Comparison of ENCODE assay signal across 8 mouse cellular contexts in the genomic region with DNA sequence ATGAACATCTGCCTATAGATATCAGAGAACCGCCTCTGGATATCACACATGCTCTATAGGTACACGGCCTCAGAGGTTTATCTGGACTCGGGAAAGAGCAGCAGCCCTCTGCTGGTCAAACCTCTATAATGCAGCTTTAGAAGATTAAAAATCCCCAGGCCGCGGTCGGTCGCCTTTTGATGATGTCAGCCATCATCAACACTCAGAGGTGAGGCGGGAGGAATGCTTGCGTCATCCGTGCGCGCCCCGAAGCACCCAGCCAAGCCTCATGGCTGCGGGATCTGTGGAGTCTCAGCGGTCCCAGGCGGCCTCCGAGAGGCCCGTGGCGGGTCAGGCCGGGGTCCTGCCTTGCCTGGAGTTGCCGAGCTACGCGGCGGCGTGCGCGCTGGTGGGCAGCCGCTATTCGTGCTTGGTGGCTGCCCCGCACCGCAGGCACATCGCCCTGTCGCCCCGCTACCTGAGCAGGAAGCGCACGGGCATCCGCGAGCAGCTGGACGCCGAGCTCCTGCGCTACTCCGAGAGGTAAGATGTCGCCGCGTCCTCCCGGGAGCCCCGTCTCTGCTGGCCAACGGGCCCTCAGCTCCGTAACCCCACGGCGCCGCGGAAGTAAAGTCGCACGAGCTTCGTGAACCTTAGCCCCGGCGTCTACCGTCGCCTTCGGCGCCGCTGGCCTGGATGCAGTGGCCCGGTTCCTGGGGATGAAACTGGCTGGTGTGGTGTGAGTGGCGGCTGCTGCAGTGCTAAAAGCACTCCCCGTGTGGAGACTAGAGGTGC. TPM values are rescaled to one million over a fixed set of nuclear protein-coding genes. Genes with fewer than 3 reads are reported as not detected.
DNase-seq lines count a peak whose midpoint lies in the region; ATAC-seq and TF ChIP-seq lines count a peak whose summit lies in the region.

A gene (plus strand): TSS at position 249 of the 774 bp plus-strand sequence.

- WGBS in bone marrow, adult 2 months = under 1% methylated on average over 66 of the region's 66 CpGs
- under 1% methylated on average over 66 of the region's 66 CpGs for WGBS in embryonic facial prominence, embryonic 15.5 days
- WGBS in limb, embryonic 14.5 days = under 1% methylated on average over 59 of the region's 66 CpGs
- under 1% methylated on average over 65 of the region's 66 CpGs for WGBS in midbrain, postnatal 0 days

- peak; percentile 73; the same call in 1 of the 2 replicates for TF ChIP-seq POLR2A in bone marrow, adult 2 months (IDR thresholded peaks at IDR 0.05; ENCODE audit: borderline replicate concordance, control insufficient read depth, low read depth, low read length)
- TF ChIP-seq POLR2A in limb, embryonic 14.5 days (IDR thresholded peaks at IDR 0.05; ENCODE audit: borderline replicate concordance, extremely low read depth, insufficient read depth, insufficient read length) = peak; percentile 56; the same call in 1 of the 2 replicates

- no peaks in the 10 kb centered on the region; the same call in 1 of the 2 replicates for H3K27me3 ChIP-seq in embryonic facial prominence, embryonic 15.5 days
- H3K27me3 ChIP-seq in limb, embryonic 14.5 days (ENCODE audit: control insufficient read depth, insufficient read depth, low read length) = no peaks in the 10 kb centered on the region
- H3K27me3 ChIP-seq in midbrain, postnatal 0 days (ENCODE audit: insufficient read depth, low read length) = peaks cover 6% of the 10 kb centered on the region; the same call in 1 of the 2 replicates

- TF ChIP-seq CTCF in bone marrow, adult 2 months (IDR thresholded peaks at IDR 0.05; ENCODE audit: control insufficient read depth, insufficient read depth, low read length) = peak; percentile 54
- TF ChIP-seq CTCF in midbrain, postnatal 0 days (IDR thresholded peaks at IDR 0.05) = peak; percentile 92

- ATAC-seq in embryonic facial prominence, embryonic 15.5 days (ENCODE audit: insufficient number of reproducible peaks, low FRiP score, low TSS enrichment, low read depth) = peak; percentile 92
- ATAC-seq in limb, embryonic 14.5 days (ENCODE audit: low FRiP score, low read depth) = peak; percentile 96
- peak; percentile 95 for ATAC-seq in midbrain, postnatal 0 days (ENCODE audit: low FRiP score)

- no peaks in the 10 kb centered on the region for H3K9me3 ChIP-seq in embryonic facial prominence, embryonic 15.5 days (replicated peaks)
- H3K9me3 ChIP-seq in limb, embryonic 14.5 days (ENCODE audit: control insufficient read depth, low read length) = no peaks in the 10 kb centered on the region
- H3K9me3 ChIP-seq in midbrain, postnatal 0 days (ENCODE audit: low read length) = no peaks in the 10 kb centered on the region

- no peaks in the 10 kb centered on the region for H3K36me3 ChIP-seq in embryonic facial prominence, embryonic 15.5 days
- H3K36me3 ChIP-seq in limb, embryonic 14.5 days (ENCODE audit: control insufficient read depth, insufficient read depth, low read length) = no peaks in the 10 kb centered on the region
- H3K36me3 ChIP-seq in midbrain, postnatal 0 days (ENCODE audit: insufficient read depth, low read length) = no peaks in the 10 kb centered on the region

- H3K27ac ChIP-seq in bone marrow, adult 2 months (ENCODE audit: control insufficient read depth, insufficient read depth, low read depth, low read length, poor library complexity) = peak within 1 kb of the TSS; percentile 58
- peak within 1 kb of the TSS; percentile 71 for H3K27ac ChIP-seq in embryonic facial prominence, embryonic 15.5 days (replicated peaks)
- peak within 1 kb of the TSS; percentile 73 for H3K27ac ChIP-seq in limb, embryonic 14.5 days (replicated peaks; ENCODE audit: low read depth, low read length)
- peak within 1 kb of the TSS; percentile 77 for H3K27ac ChIP-seq in midbrain, postnatal 0 days (ENCODE audit: low read depth, low read length)

- H3K4me2 ChIP-seq in embryonic facial prominence, embryonic 15.5 days (replicated peaks) = peak within 1 kb of the TSS; percentile 56
- H3K4me2 ChIP-seq in limb, embryonic 14.5 days (replicated peaks; ENCODE audit: low read depth, low read length, severe bottlenecking) = peak within 1 kb of the TSS; percentile 71
- peak within 1 kb of the TSS; percentile 61 for H3K4me2 ChIP-seq in midbrain, postnatal 0 days (ENCODE audit: low read depth, low read length, poor library complexity, severe bottlenecking)

- peak within 1 kb of the TSS; percentile 68 for H3K4me3 ChIP-seq in bone marrow, adult 2 months (replicated peaks; ENCODE audit: control insufficient read depth, low read depth, low read length)
- H3K4me3 ChIP-seq in embryonic facial prominence, embryonic 15.5 days (replicated peaks) = peak within 1 kb of the TSS; percentile 99
- H3K4me3 ChIP-seq in limb, embryonic 14.5 days (replicated peaks; ENCODE audit: low read length) = peak within 1 kb of the TSS; percentile 96
- H3K4me3 ChIP-seq in midbrain, postnatal 0 days (ENCODE audit: low read depth, low read length) = peak within 1 kb of the TSS; percentile 99

- H3K9ac ChIP-seq in embryonic facial prominence, embryonic 15.5 days = peak within 1 kb of the TSS; percentile 87
- H3K9ac ChIP-seq in limb, embryonic 14.5 days (ENCODE audit: low read depth, low read length, severe bottlenecking) = peak within 1 kb of the TSS; percentile 89
- H3K9ac ChIP-seq in midbrain, postnatal 0 days (replicated peaks; ENCODE audit: low read length, poor library complexity, severe bottlenecking) = peak within 1 kb of the TSS; percentile 88

- peak; percentile 97 for DNase-seq in 416B (ENCODE audit: low read depth)
- DNase-seq in heart, adult 8-10 months (ENCODE audit: low spot score) = peak; percentile 97
- DNase-seq in kidney, adult 9 months = peak; percentile 99
- peak; percentile 98 for DNase-seq in limb, embryonic 14.5 days (ENCODE audit: low spot score)
- DNase-seq in midbrain, postnatal 0 days (ENCODE audit: low spot score) = peak; percentile 98
- peak; percentile 91 to 97 for DNase-seq in spleen, postnatal 14 days (ENCODE audit: low spot score in 2 of 2)

- no peaks in the 10 kb centered on the region; the same call in 1 of the 2 replicates for H3K4me1 ChIP-seq in bone marrow, adult 2 months (ENCODE audit: control insufficient read depth, insufficient read depth, low read length)
- peaks cover 6% of the 10 kb centered on the region; the same call in 1 of the 2 replicates for H3K4me1 ChIP-seq in embryonic facial prominence, embryonic 15.5 days
- H3K4me1 ChIP-seq in limb, embryonic 14.5 days (ENCODE audit: control insufficient read depth, insufficient read depth, low read length) = peaks cover 6% of the 10 kb centered on the region
- H3K4me1 ChIP-seq in midbrain, postnatal 0 days (ENCODE audit: insufficient read depth, low read length) = no peaks in the 10 kb centered on the region

RNA-seq across cellular contexts. Expression of the gene that starts here (rescaled TPM):
- 6.1 and 11.1 TPM in 2 replicates for polyA plus RNA-seq in bone marrow, adult 2 months (2011; ENCODE audit: insufficient read depth, insufficient read length, low replicate concordance, missing spikeins)
- 47.0 and 50.6 TPM in 2 replicates for polyA plus RNA-seq in embryonic facial prominence, embryonic 15.5 days (2015; fragmentation: Nextera tagmentation; extraction: Ambion mirVana)
- total RNA-seq in heart, adult 8-10 months (2022) = 1 to 10 TPM; 5.6 to 9.5 (median 8.6) TPM
- 8.7 and 9.2 TPM in 2 replicates for polyA plus RNA-seq in limb, embryonic 14.5 days (2012; rRNA removed)
- polyA plus RNA-seq in limb, embryonic 14.5 days (2014; fragmentation: Nextera tagmentation; extraction: Ambion mirVana) = 56.1 and 66.8 TPM in 2 replicates
- total RNA-seq in midbrain, postnatal 0 days (2014; rRNA removed) = 14.6 and 22.4 TPM in 2 replicates
- polyA plus RNA-seq in midbrain, postnatal 0 days (2015; fragmentation: Nextera tagmentation; extraction: Ambion mirVana) = 60.5 and 65.9 TPM in 2 replicates

Comparison
In these comparisons a context has a peak if more than half of its experiments do, and no peak if none do; other contexts are left out.
1. Peak in every context shown above with its lines: DNase-seq, ATAC-seq, H3K4me3 ChIP-seq and H3K27ac ChIP-seq.